Mouse (Mus musculus): ENCODE measurements around the gene Sec14l1. TPM values are rescaled to one million over a fixed set of nuclear protein-coding genes. Genes with fewer than 3 reads are reported as not detected.

Sec14l1 gene
- total RNA-seq, 4 experiments from 2014 or later = 236 to 279 (median 240) TPM

DNA sequence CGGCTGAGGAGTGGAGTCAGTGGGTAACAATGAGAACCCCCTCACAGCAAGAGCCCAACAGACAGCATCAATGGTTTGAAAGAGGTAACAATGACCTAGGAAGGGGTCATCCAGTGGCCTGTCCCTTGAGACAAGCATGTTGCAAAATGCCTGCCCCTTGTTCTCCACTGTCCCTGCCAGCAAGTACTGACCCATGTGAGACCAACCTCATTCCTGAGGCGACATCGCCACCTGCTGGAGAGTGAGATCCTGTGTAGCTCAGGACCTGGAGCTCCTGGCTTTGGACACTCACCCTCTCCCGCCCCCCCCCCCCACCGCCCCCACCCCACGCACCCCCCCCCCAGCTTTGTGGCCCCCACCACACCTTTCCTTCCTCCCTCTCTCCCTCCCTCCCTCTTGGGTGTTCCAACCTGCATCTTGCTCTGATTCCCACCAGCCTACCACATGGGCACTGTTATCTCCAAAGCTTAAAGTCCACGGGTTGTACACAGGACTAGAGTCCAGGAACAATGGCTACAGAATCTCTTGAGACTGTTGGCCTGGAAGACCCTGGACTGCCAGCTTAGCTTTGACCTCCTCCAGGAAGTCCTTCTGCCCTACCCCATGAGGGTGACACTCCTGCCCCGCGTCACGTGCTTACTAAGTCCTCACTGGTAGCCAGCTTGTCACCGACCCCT, 62.5 kb downstream of the Sec14l1 start:
- peak; percentile 78 to 88 for DNase-seq (ENCODE audit: low spot score in 2 of 2)

DNA sequence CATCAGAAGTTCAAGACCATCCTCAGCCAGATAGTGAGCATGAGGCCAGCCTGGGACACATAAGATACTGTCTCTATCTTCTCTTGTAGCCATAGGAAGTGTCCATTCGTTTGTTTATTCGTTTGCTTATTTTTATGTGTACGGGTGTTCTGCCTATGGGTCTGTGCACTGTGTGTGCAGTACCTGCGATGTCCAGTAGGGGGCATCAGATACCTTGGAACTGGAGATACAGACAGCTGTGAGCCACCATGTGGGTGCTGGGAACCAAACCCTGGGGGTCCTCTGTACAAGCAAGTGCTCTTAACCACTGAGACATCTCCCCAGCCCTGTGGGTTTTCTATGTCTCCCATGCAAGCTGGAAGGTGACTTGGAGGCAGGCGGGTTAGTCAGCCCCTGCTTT, 64.9 kb downstream of the Sec14l1 start:
- DNase-seq (ENCODE audit: low spot score in 2 of 2) = no peak

- no peak for DNase-seq (ENCODE audit: low spot score in 2 of 2)
Measured at GRCm38 (mm10) chr11:117182808-117183207, 67.8 kb downstream of the Sec14l1 start.

DNA sequence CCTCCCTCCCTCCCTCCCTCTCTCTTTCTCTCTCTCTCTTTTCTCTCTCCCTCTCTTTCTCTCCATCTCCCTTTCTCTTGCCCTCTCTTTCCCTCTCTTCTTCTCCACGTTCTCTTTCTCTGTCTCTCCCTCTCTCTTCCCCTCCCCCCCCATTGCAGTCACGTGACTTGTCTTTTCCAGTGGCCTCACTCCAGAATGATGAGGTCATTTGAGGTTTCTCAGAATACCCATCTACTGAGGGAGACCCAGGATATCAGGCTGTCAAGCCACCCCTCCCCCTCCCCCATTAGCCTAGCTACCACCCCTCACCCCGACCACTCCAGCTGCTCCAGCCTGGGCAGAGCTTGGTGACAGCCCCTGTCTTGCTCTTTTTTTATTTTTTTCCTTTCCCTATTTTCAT, 68.3 kb downstream of the Sec14l1 start:
- no peak for DNase-seq (ENCODE audit: low spot score in 2 of 2)

DNA sequence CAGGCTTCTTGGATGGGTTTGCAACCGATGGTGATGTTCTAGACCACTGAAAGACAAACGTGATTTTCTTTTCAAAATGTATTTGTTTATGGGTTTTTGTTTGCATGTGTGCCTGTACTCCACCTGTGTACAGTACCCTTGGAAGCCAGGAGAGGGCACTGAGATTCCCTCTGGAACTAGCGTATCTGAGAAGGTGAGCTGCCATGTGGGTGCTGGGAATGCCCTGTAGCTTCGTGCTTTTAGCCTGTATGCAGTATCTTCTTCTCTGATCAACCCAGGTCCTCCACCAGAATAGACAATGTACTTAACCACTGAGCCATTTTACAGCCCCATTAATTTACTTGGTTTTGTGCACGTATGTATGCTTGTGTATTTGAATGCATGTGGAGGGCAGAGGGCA, 68.9 kb downstream of the Sec14l1 start:
- DNase-seq (ENCODE audit: low spot score in 2 of 2) = no peak

- DNase-seq (ENCODE audit: low spot score in 2 of 2) = no peak
Measured at GRCm38 (mm10) chr11:117185076-117185933, 70.3 kb downstream of the Sec14l1 start.

- no peak for DNase-seq (ENCODE audit: low spot score in 2 of 2)
Measured at GRCm38 (mm10) chr11:117191524-117191923, 76.6 kb downstream of the Sec14l1 start.

- DNase-seq (ENCODE audit: low spot score in 2 of 2) = no peak
Measured at GRCm38 (mm10) chr11:117194475-117194937, 79.5 kb downstream of the Sec14l1 start.

GRCm38 (mm10) chr11:117195616-117196015, 80.6 kb downstream of the Sec14l1 start:
- DNase-seq (ENCODE audit: low spot score in 2 of 2) = no peak

GRCm38 (mm10) chr11:117196681-117197080, 81.7 kb downstream of the Sec14l1 start:
- no peak for DNase-seq (ENCODE audit: low spot score in 2 of 2)

DNA sequence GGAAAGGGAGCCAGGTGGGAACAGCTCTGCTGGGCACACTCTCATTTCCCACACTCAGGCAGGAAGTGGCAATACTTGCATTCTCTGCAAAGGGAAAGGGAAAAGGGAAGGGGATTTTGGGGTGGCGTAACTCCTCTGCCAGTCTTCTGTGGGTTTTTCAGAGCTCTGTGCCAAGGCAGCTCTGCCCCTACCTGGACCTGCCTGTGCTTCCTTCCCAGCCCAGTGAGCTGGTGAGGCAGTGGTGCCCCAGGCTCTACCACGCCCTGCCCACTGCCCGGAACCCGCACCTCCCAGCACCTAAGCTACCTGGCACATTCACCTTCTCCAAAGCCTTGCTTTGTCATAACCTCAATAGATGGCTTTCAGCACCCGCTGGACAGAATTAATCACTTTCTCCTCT, 83.2 kb downstream of the Sec14l1 start:
- no peak for DNase-seq (ENCODE audit: low spot score in 2 of 2)

GRCm38 (mm10) chr11:117199282-117200175, 84.6 kb downstream of the Sec14l1 start, which contains the start of gene Sept9:
Gene Sept9 (plus strand): TSS chr11:117199661.
- no peak for DNase-seq (ENCODE audit: low spot score in 2 of 2)

DNA sequence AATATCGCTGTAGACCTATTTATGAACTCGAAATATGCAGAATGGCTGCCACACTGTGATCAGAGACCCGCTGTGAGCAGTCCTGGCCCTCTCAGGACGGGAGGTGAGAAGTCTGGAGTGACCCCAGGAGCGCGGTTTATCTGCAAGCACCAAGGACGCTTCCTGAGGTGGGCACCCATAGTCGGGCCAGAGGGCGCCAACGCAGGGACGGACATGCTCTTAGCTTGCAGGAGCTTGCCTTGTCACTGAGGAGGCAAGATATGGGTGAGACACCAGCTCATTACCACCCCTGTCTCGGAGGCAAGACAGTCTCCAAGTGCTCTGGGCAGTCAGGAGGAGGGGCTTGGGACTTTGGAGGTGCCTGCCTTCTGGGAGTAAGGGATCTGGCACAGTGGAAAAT, 86.9 kb downstream of the Sec14l1 start:
- DNase-seq (ENCODE audit: low spot score in 2 of 2) = no peak

GRCm38 (mm10) chr11:117204606-117205005, 89.6 kb downstream of the Sec14l1 start:
- no peak for DNase-seq (ENCODE audit: low spot score in 2 of 2)

- no peak for DNase-seq (ENCODE audit: low spot score in 2 of 2)
Measured at GRCm38 (mm10) chr11:117205042-117205441, 90.1 kb downstream of the Sec14l1 start.

DNA sequence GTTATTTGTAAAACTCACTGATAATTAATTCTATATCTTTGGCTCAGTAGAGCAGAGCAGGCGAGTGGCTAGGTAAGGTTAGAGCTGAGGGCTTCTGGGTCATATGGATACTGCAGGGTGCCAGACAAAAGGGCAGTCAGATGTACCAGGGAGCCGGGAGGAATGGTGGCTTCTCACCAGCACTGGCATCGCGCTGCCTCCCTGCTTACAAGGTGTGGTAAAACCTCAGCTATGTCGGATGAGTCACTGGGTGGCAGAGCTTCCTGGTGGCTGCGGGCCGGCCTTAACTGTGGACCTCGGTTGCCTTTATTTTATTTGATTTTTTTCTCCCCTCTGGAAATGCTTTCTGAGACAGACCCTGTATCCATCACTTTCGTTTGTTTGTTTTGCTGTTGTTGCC, 90.5 kb downstream of the Sec14l1 start:
- no peak for DNase-seq (ENCODE audit: low spot score in 2 of 2)

DNA sequence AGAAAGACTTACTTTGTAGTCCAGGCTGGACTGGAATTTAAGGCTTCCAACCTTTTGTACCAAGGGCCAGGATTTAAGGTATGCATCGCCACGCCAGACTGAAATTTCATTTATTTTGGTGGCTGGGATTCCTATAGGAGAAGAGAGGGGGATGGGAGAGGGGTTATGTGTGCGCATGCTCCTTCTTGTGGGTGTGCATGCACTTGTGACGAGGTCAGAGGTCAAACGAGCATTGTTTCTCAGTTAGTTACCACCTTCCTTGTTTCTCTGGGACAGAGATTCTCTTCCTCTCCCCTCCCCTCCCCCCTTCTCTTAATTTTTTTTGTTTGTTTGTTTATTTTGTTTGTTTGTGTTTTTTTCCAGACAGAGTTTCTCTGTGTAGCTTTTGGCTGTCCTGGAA, 92.5 kb downstream of the Sec14l1 start:
- no peak for DNase-seq (ENCODE audit: low spot score in 2 of 2)

DNA sequence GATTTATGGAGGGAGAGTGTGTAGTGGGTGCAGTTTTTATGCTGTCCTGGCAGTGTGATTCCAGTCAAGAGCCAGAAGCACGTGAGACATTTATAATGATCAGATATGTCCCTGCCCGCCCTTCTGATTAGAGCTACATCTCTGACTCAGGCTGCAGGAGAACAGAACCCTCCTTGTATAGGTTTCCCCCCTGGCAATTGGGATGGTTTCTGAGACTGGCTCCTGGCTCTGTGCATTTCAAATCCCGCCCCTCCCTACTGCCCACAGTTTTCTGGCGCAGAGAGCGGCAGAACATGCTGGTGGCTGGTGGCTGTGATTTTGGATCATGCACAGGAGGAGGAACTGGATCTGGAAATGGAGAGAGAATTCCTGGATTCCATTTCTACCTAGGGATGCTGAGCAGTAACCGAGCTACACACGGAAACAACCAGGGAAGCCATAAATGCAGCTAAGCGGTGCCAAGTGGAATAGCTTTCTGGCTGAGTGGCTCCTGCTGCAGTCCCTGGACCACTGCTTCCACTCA, 93.2 kb downstream of the Sec14l1 start:
- no peak for DNase-seq (ENCODE audit: low spot score in 2 of 2)
